Mouse (Mus musculus): ENCODE data around the gene Tns2. TPM values are rescaled to one million over a fixed set of nuclear protein-coding genes. Genes with fewer than 3 reads are reported as not detected.
"Not testable (repeated sequence)": the region's sequence is repeated elsewhere in the genome, so short reads cannot be mapped to it uniquely, and the experiment has no call there.

Tns2 gene
- polyA plus RNA-seq, 1 experiment from 2014 or later: 8.9 TPM

- peak; percentile 82 for DNase-seq
- no peaks in the 10 kb centered on the region for H3K27me3 ChIP-seq (ENCODE audit: control insufficient read depth, insufficient read depth, low read length)
- no peaks in the 10 kb centered on the region for H3K36me3 ChIP-seq (ENCODE audit: control insufficient read depth, insufficient read depth, low read length)
- peak; percentile 51 for ATAC-seq (ENCODE audit: low FRiP score, low TSS enrichment)
- peak overlapping the region; percentile 92 for H3K9ac ChIP-seq (replicated peaks; ENCODE audit: low read length)
- peaks cover 17% of the 10 kb centered on the region for H3K4me1 ChIP-seq (ENCODE audit: control insufficient read depth, insufficient read depth, low read length)
- peak overlapping the region; percentile 57 for H3K4me2 ChIP-seq (ENCODE audit: low read length)
- no peaks in the 10 kb centered on the region for H3K9me3 ChIP-seq (ENCODE audit: control insufficient read depth, low read length)
- peak overlapping the region; percentile 96 for H3K4me3 ChIP-seq (replicated peaks; ENCODE audit: low read depth, low read length)
- H3K27ac ChIP-seq (replicated peaks; ENCODE audit: low read depth, low read length): peak overlapping the region; percentile 95
- WGBS: under 1% methylated on average over 56 of the region's 57 CpGs
Observed at GRCm38 (mm10) chr15:102074070-102074731, 26.0 kb upstream of the Tns2 start.

- DNase-seq (no peak), ATAC-seq (ENCODE audit: low FRiP score, low TSS enrichment) (no peak)
- peak overlapping the region; percentile 92; the same call in 1 of the 2 replicates for H3K9ac ChIP-seq (replicated peaks; ENCODE audit: low read length)
- H3K4me3 ChIP-seq (replicated peaks; ENCODE audit: low read depth, low read length): peak overlapping the region; percentile 96
- no peaks in the 10 kb centered on the region for H3K9me3 ChIP-seq (ENCODE audit: control insufficient read depth, low read length)
- 18% methylated on average over 11 of the region's 11 CpGs for WGBS
- H3K27me3 ChIP-seq (ENCODE audit: control insufficient read depth, insufficient read depth, low read length): no peaks in the 10 kb centered on the region
- peak overlapping the region; percentile 57 for H3K4me2 ChIP-seq (ENCODE audit: low read length)
- no peaks in the 10 kb centered on the region for H3K36me3 ChIP-seq (ENCODE audit: control insufficient read depth, insufficient read depth, low read length)
- H3K27ac ChIP-seq (replicated peaks; ENCODE audit: low read depth, low read length): no peak overlapping the region
- peaks cover 17% of the 10 kb centered on the region for H3K4me1 ChIP-seq (ENCODE audit: control insufficient read depth, insufficient read depth, low read length)
Observed at GRCm38 (mm10) chr15:102074876-102075585, 25.2 kb upstream of the Tns2 start.

- H3K4me2 ChIP-seq (ENCODE audit: low read length): no peak overlapping the region
- H3K4me3 ChIP-seq (replicated peaks; ENCODE audit: low read depth, low read length): no peak overlapping the region
- 96% methylated on average over 2 of the region's 2 CpGs for WGBS
- H3K9ac ChIP-seq (replicated peaks; ENCODE audit: low read length): no peak overlapping the region
- H3K9me3 ChIP-seq (ENCODE audit: control insufficient read depth, low read length): no peaks in the 10 kb centered on the region
- H3K4me1 ChIP-seq (ENCODE audit: control insufficient read depth, insufficient read depth, low read length): peaks cover 17% of the 10 kb centered on the region
- DNase-seq (no peak), ATAC-seq (ENCODE audit: low FRiP score, low TSS enrichment) (no peak)
- no peak overlapping the region for H3K27ac ChIP-seq (replicated peaks; ENCODE audit: low read depth, low read length)
- H3K27me3 ChIP-seq (ENCODE audit: control insufficient read depth, insufficient read depth, low read length): no peaks in the 10 kb centered on the region
- H3K36me3 ChIP-seq (ENCODE audit: control insufficient read depth, insufficient read depth, low read length): peaks cover 4% of the 10 kb centered on the region
Observed at GRCm38 (mm10) chr15:102077111-102077677, 23.0 kb upstream of the Tns2 start.

GRCm38 (mm10) chr15:102079221-102079620 is 21.0 kb upstream of the Tns2 start:
- H3K9me3 ChIP-seq (ENCODE audit: control insufficient read depth, low read length): no peaks in the 10 kb centered on the region
- H3K27me3 ChIP-seq (ENCODE audit: control insufficient read depth, insufficient read depth, low read length): no peaks in the 10 kb centered on the region
- no peak overlapping the region for H3K9ac ChIP-seq (replicated peaks; ENCODE audit: low read length)
- WGBS: 80% methylated on average over 4 of the region's 4 CpGs
- no peak overlapping the region for H3K27ac ChIP-seq (replicated peaks; ENCODE audit: low read depth, low read length)
- H3K36me3 ChIP-seq (ENCODE audit: control insufficient read depth, insufficient read depth, low read length): peaks cover 20% of the 10 kb centered on the region
- H3K4me2 ChIP-seq (ENCODE audit: low read length): no peak overlapping the region
- DNase-seq (no peak), ATAC-seq (ENCODE audit: low FRiP score, low TSS enrichment) (no peak)
- H3K4me3 ChIP-seq (replicated peaks; ENCODE audit: low read depth, low read length): no peak overlapping the region
- H3K4me1 ChIP-seq (ENCODE audit: control insufficient read depth, insufficient read depth, low read length): peaks cover 13% of the 10 kb centered on the region

DNA sequence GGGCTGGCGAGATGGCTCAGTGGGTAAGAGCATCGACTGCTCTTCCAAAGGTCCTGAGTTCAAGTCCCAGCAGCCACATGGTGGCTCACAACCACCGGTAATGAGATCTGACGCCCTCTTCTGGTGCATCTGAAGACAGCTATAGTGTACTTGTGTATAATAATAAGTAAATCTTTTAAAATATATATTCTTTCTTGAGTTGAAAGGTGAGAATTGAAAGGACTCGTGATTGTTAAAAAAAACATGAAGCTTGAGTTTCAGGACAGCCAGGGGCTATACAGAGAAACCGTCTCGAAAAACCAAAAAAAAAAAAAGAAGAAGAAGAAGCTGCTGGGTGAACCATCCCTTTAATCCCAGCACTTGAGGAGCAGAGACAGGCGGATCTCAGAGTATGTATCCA is 20.3 kb upstream of the Tns2 start:
- 81% methylated on average over 8 of the region's 8 CpGs for WGBS
- H3K9me3 ChIP-seq (ENCODE audit: control insufficient read depth, low read length); H3K4me3 ChIP-seq (replicated peaks; ENCODE audit: low read depth, low read length): not testable (repeated sequence)

DNA sequence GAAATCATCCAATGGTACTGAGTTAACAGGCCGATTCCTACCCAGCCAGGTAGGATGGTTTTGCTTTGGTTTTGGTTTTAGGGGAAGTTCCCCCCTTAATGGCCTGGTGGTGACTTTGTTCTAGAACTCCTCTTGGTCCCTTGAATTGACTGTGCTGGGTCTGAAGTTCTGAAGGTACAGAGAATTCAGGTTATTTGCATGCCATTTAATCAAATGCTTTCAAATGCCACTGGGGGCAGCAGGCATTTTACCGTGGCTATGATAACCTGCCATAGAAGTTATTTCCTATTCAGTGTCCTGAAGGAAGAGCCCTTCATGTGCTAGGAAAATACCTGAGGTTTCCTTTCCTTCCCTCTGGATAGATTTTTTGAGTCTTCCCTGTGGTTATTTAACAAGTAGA is 19.8 kb upstream of the Tns2 start:
- H3K27me3 ChIP-seq (ENCODE audit: control insufficient read depth, insufficient read depth, low read length): no peaks in the 10 kb centered on the region
- H3K9ac ChIP-seq (replicated peaks; ENCODE audit: low read length): no peak overlapping the region
- 74% methylated on average over 2 of the region's 2 CpGs for WGBS
- ATAC-seq (ENCODE audit: low FRiP score, low TSS enrichment) (no peak), DNase-seq (no peak)
- H3K4me3 ChIP-seq (replicated peaks; ENCODE audit: low read depth, low read length): no peak overlapping the region
- H3K36me3 ChIP-seq (ENCODE audit: control insufficient read depth, insufficient read depth, low read length): peaks cover 30% of the 10 kb centered on the region
- H3K9me3 ChIP-seq (ENCODE audit: control insufficient read depth, low read length): no peaks in the 10 kb centered on the region
- peaks cover 5% of the 10 kb centered on the region for H3K4me1 ChIP-seq (ENCODE audit: control insufficient read depth, insufficient read depth, low read length)
- H3K4me2 ChIP-seq (ENCODE audit: low read length): no peak overlapping the region
- no peak overlapping the region for H3K27ac ChIP-seq (replicated peaks; ENCODE audit: low read depth, low read length)

More for the DNA sequence above, 20.3 kb upstream of the Tns2 start:
- not testable (repeated sequence) for H3K4me2 ChIP-seq (ENCODE audit: low read length); H3K9ac ChIP-seq (replicated peaks; ENCODE audit: low read length); H3K27me3 ChIP-seq (ENCODE audit: control insufficient read depth, insufficient read depth, low read length); DNase-seq; H3K27ac ChIP-seq (replicated peaks; ENCODE audit: low read depth, low read length); ATAC-seq (ENCODE audit: low FRiP score, low TSS enrichment)
- H3K36me3 ChIP-seq (ENCODE audit: control insufficient read depth, insufficient read depth, low read length): peaks cover 27% of the 10 kb centered on the region
- H3K4me1 ChIP-seq (ENCODE audit: control insufficient read depth, insufficient read depth, low read length): peaks cover 10% of the 10 kb centered on the region

- WGBS: 87% methylated on average over 4 of the region's 4 CpGs
- Histone ChIP-seq H3K9ac (replicated peaks; ENCODE audit: low read length) (no peak overlapping the region), H3K4me2 (ENCODE audit: low read length) (no peak overlapping the region), H3K4me3 (replicated peaks; ENCODE audit: low read depth, low read length) (no peak overlapping the region), H3K36me3 (ENCODE audit: control insufficient read depth, insufficient read depth, low read length) (peaks cover 46% of the 10 kb centered on the region), H3K27ac (replicated peaks; ENCODE audit: low read depth, low read length) (no peak overlapping the region), H3K4me1 (ENCODE audit: control insufficient read depth, insufficient read depth, low read length) (no peaks in the 10 kb centered on the region), H3K27me3 (ENCODE audit: control insufficient read depth, insufficient read depth, low read length) (no peaks in the 10 kb centered on the region), H3K9me3 (ENCODE audit: control insufficient read depth, low read length) (no peaks in the 10 kb centered on the region)
- ATAC-seq (ENCODE audit: low FRiP score, low TSS enrichment) (no peak), DNase-seq (no peak)
Observed at GRCm38 (mm10) chr15:102082148-102082547, 18.1 kb upstream of the Tns2 start.

GRCm38 (mm10) chr15:102083028-102083427 is 17.2 kb upstream of the Tns2 start:
- no peak overlapping the region for H3K4me2 ChIP-seq (ENCODE audit: low read length)
- ATAC-seq (ENCODE audit: low FRiP score, low TSS enrichment) (no peak), DNase-seq (no peak)
- H3K4me3 ChIP-seq (replicated peaks; ENCODE audit: low read depth, low read length): no peak overlapping the region
- H3K27me3 ChIP-seq (ENCODE audit: control insufficient read depth, insufficient read depth, low read length): no peaks in the 10 kb centered on the region
- H3K9me3 ChIP-seq (ENCODE audit: control insufficient read depth, low read length): no peaks in the 10 kb centered on the region
- H3K4me1 ChIP-seq (ENCODE audit: control insufficient read depth, insufficient read depth, low read length): no peaks in the 10 kb centered on the region
- WGBS: 91% methylated on average over 4 of the region's 4 CpGs
- no peak overlapping the region for H3K9ac ChIP-seq (replicated peaks; ENCODE audit: low read length)
- H3K36me3 ChIP-seq (ENCODE audit: control insufficient read depth, insufficient read depth, low read length): peaks cover 55% of the 10 kb centered on the region
- H3K27ac ChIP-seq (replicated peaks; ENCODE audit: low read depth, low read length): no peak overlapping the region

All from midbrain, embryonic 14.5 days (tissue).